Mouse (Mus musculus) heart, adult 8-10 months (tissue): ENCODE data around the gene Adm. TPM values are rescaled to one million over a fixed set of nuclear protein-coding genes. Genes with fewer than 3 reads are reported as not detected.
"Not testable (repeated sequence)": the region's sequence is repeated elsewhere in the genome, so short reads cannot be mapped to it uniquely, and the experiment has no call there.

ENCODE experiments used
- DNase-seq: peaks from one replicate; pipeline ENCODE4 v3.0.0; 2022; ENCODE audit warnings: low spot score
- total RNA-seq, 4 experiments: library from RNA; stranded (reverse); gene quantifications; 2 replicates each; pipeline ENCODE4 v1.2.4; 2022

The Adm gene
- total RNA-seq, 4 experiments from 2014 or later: 9.6 to 15.8 (median 12.2) TPM

- DNase-seq: no peak
Measured at GRCm38 (mm10) chr7:110628611-110629354, 1.3 kb downstream of the Adm start.

DNA sequence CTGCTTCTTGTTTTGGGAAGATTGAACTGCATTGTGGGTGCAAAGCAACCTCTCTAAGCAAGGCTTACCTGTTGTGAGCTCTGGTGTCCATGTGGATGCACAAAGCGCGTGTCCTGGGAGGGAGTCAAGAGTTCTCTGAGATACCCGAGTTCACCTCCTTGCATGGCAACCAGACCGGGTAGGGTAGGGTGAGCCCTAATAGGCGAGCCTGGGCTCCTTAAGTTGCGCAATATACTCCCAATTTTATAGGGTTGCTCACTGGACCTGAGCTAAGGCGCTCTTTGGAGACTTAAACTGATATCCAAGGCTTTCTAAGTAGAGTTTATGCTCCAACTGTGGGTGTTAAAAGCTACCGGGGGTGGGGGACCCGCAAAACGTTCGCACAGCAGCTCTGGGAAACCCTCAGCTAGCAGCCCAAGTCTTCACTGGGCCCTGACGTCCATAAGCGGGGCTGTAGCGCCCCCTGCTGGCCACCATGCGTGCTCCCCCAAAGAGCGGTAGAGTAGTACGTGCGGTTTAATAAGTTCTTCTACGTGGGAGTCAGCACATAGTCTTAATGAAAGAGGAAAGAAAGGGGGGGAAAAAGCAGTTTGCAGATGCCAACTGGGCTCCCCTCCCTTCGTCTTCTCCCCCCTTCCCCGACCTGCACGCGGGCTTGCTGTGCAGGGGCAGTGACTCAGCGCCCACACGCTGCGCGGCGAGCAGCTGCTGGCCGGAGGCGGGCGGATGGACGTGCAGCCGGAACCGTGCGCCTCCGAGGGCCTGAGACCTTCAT is 2.6 kb downstream of the Adm start:
- peak; percentile 88 for DNase-seq

DNA sequence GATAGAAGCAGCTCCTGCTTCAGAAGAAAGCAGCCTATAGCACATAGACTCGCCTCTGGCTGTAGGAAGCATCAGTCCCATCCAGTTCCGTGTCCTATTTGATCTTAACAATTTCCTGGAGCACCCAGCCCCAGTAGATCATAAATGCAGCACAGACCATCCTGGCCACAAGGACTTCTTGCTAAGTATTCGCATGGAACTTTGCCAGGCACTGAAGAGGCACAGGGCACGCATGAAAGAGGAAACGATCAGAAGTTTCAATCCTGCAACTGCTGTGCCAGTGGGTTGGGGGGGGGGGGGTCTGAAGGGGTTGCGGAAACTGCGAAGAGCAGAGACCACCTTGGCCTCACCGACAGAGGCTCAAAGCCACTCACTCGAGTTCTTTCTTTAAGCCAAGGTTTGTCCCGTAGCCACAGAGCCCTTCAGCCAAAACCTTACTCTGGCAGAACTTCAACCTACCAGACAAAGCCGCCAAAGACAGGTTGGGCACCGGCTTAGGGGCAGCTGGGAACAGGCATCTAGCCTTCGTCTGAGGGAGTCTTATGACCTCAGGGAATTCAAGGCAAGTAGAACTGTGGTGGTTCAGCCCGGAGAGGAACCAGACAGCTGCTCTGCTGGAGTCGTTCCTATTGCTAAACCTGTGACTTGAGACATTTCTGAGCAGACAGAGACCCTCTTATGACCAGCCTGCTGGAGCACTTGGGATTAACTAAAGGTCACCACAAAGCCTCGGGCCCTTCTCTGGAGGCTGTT is 3.9 kb downstream of the Adm start:
- DNase-seq: no peak

DNA sequence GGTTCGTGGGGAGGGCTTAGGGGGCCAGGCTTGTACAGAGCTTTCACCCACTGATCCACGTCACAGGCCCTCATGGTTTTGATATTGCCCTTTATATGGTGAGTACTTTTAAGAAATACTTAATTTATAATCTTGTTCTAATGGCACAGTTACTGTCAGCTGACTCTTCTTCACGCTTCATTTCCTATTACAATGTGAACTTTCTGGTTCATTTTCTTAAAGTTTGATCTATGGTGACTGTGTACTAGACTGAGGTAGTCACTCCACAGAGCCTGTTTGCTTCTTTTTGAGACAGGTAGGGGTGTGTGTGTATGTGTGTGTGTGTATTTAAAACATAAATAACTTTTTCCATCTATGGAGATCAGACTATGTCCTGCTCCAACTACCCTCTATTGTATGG is 8.5 kb downstream of the Adm start:
- DNase-seq: no peak

GRCm38 (mm10) chr7:110636559-110636958 is 9.1 kb downstream of the Adm start:
- DNase-seq: no peak

DNA sequence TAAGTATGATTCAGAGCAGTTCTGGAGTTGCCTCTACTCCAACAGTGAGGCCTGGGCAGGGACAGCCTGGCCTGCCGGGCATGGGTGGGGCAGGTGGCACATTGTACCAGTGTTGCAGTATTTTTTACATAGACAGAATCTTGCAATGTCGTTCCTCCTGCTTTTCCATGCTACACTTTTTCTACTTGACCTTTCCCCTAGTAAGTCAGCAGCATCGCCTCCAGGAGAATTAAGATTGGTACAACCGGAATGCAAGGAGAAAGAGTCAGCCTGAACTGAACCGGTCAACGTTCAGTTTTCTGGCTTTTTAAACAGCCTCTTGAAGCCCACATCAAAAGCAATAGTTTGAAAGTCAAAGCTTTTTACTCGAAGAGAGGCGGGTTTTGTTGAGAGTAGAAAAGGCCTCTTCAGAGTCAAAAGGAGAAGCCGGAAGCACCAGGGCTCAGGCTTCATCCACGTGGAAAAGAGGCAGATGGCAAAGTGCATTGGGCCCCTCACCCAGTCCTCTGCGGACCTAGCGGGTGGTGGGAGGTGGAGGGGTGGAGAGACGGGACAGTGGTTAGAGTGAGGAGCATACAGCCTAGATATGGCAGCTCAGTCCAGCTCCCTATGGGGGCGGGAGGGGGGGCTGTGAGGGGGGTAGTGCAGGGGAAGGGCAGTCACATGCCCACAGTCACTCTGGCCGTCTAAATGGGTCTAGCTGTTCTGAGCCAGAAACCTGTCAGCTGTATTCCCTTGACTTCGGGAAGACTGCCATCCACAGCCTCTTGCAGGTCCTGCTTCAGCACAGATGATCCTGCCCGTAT is 11.0 kb downstream of the Adm start:
- DNase-seq: no peak

- DNase-seq: no peak
Measured at GRCm38 (mm10) chr7:110639291-110639915, 11.9 kb downstream of the Adm start.

DNA sequence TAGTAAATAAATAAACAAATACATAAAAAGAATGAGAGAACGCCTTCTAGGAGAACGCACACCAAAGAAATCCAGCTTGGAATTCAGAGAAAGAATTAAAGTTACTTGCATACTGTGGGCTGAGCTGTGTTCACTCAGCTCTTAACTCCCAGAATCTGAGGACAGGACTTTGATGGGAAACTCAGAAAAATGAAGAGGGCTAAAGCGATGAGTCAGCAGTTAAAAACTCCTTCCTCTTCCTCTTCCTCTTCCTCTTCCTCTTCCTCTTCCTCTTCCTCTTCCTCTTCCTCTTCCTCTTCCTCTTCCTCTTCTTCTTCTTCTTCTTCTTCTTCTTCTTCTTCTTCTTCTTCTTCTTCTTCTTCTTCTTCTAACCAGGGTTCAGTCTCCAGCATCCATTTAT is 12.5 kb downstream of the Adm start:
- not testable (repeated sequence) for DNase-seq

- DNase-seq: peak; percentile 76
Measured at GRCm38 (mm10) chr7:110645311-110645710, 17.9 kb downstream of the Adm start.

DNA sequence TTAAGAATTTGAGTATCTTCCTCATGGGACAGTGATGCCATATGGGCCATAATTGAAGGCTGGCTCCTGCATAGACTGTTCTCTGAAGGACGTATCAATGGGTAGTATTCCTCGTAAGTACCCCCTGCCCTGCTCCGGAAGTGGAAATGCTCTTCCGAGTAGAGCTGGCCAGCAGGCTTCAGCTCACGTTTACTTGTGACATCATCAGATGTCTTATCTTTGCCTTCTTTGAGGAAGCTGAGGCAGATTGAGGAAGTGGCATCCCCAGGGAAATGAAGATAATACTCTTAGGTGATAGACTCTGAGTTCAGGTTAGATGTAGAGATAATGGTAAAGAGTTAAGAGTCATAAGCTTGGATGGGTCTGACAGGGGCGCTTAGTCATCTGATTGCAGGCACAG is 18.4 kb downstream of the Adm start:
- no peak for DNase-seq

DNA sequence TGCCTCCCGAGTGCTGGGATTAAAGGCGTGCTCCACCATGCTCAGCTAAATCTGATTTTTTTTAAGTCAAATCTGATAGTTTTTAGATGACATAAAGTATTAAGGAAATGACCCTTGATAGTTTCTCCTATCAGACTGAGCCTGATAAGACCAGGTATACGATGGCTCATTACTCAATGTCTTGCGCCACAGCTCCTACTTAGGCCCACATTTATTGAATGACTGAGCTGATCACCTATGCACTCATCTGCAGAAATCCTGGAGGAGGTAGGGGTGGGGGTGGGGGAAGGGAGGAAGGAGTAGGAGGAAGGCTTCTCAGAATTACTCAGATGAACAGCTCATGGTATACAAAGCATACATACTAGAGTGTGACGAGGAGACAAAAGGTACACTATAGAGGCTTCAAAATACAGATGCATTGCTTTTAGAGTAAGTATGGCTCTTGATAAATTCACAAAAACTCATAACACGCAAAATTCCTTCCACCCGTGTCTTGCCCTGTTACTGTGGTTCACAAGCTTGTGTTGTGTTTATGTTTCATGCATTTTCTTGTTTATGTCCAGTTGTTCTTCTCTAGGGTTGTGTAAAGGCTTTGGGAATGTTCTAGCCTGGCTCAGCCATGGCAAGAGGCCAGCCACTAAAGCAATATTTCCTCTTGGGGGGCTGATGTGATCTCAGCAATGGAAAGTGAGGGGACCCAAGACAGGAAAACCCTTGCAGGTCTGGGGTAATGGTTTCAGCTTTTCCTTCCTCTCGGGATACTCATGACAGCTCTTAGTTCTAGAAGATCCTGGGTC is 19.3 kb downstream of the Adm start:
- no peak for DNase-seq

DNA sequence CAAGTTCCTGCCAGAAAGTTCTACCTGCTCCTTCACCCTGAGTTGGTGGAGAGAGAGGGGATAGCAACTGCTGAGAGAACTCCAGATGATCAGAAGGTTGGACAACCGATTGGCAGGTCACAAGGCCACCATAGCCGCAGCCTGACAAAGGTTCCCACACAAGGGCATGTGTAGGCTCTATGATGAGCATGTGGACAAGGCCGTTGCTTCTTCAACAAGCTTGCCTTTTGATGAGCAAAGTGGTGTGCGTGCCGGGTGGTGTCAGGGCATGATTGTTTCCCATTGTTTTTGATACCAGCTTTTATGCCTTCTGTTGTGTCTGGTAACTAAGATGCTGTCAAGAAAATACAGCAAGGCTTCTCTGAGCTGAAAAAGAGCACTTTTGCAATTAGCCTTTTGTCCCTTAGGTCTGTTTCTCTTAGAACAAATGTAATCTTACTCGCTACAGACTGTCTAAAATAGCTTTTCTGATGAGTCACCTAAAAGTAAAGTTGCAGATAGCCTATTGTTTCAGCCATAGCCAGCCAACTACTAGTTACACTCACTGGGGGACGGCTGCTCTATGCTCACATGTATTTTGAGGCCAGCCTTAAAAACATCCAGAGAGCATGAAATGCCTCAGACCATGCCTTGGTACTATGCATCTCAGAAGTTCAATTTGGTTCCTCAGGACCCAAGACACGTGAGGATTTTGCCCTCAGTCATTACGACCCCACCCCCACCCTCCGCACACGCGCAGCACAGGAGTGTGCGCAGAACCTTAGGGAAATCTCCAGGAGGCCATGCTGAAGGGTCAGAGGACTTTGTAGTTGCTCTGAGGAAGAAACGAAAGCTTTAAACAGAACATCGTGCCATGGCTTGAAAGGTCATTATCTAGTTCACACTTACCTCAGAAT is 20.3 kb downstream of the Adm start:
- DNase-seq: no peak

GRCm38 (mm10) chr7:110648455-110649085 is 21.1 kb downstream of the Adm start:
- no peak for DNase-seq

DNA sequence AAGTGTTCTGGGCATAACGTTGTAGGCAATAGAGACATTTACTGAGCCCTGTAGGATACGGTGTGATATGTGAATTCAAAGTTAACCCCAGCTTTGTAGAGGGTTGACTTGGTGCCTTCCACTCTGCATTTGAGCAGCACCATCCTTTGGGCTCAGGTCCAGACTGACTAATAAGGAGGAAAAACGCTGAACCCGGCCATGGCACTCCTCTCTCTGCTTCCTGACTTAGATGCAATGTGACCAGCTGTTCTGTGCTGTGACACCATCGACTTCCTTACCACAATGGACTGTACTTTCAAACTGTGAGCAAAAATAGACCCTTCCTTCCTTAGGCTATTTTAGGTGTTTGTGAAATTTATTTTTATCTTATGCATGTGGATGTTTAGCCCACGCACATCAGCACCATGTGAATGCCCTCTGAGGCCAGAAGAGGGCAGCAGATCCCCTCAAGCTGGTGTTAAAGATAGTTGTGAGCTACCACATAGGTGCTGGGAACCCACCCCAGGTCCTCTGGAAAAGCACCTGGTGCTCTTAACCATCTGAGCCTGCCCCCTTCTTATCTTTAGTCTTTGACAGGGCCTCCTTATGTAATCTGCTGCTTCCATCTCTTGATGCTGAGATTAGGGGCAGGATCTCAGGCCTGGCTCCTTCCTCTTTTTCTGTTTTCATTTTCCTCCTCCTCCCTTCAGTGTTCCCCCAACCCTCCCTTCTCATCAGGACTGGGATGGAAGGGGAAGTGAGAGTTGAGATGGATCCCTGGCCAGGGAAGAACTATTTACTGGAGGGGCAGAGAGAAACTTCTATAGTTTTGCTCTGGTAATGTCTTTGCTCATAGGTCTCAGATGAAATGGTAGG is 21.9 kb downstream of the Adm start:
- no peak for DNase-seq

DNA sequence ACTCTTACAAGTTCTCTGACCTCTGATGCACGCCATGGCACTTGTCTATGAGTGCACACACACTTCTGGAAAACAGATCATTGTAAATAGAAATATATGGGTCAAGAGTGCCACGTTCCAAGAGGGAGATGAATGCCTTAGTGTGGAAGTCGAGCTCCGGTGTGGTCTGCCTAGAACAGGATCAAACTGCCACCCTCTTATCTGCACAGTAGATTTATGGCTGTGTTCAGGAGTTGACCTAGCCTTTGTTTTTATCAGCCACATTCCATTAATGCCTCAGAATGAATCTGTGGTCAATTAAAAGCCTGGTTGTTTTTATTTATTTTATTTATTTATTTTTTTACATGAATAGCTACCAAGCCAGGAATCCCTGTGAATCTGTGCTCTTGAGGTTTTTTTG is 23.0 kb downstream of the Adm start:
- no peak for DNase-seq

GRCm38 (mm10) chr7:110651091-110651490 is 23.6 kb downstream of the Adm start:
- DNase-seq: no peak

DNA sequence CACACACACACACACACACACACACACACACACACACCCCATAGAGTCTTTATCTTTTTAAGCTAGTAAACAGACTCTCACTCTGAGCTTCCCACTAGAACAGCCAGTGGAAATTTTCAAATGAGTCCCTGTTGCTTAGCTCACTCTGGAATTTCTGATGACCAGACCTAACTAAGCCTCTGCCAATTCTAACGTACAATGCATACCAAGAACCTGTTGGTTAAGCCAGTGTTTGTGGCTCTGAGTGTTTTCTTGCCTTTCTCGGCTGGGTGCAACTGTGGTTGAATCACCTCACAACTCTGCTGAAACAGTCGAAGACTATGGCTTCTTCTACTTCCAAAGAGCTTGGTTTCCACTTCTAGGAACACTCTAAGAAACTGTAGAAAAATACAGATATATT is 27.8 kb downstream of the Adm start:
- no peak for DNase-seq

- no peak for DNase-seq
Measured at GRCm38 (mm10) chr7:110655966-110656365, 28.5 kb downstream of the Adm start.
